Mouse (Mus musculus) CH12.LX (cell line): ENCODE results near the gene Vps13a. TPM values are rescaled to one million over a fixed set of nuclear protein-coding genes. Genes with fewer than 3 reads are reported as not detected.

Experiments used
- DNase-seq: peaks from one replicate; pipeline ENCODE4 v3.0.0-alpha.2; 2013; ENCODE audit errors: extremely low read depth
- H3K27ac ChIP-seq: 2 replicates; pipeline ENCODE4 v1.5.1; 2012; ENCODE audit warnings: low read depth, mild to moderate bottlenecking, control low read depth, moderate library complexity; ENCODE audit not compliant: insufficient read depth
- H3K27me3 ChIP-seq: replicated peaks from 2 replicates; pipeline ENCODE3; 2012; ENCODE audit warnings: inconsistent platforms
- H3K36me3 ChIP-seq, 2 experiments: replicated peaks in 1 of 2; 2 replicates each; pipeline versions ENCODE3 to v1.6.1; 2012; ENCODE audit warnings: inconsistent platforms in 1 of 2, low read length in 1 of 2, mild to moderate bottlenecking in 1 of 2, mixed read lengths in 1 of 2, moderate library complexity in 1 of 2; ENCODE audit not compliant: control insufficient read depth in 1 of 2, insufficient read depth in 1 of 2
- H3K4me1 ChIP-seq, 2 experiments: 2 replicates each; pipeline ENCODE4 v1.6.1; 2012; ENCODE audit warnings: inconsistent platforms in 1 of 2, moderate library complexity in 1 of 2; ENCODE audit not compliant: insufficient read depth in 2 of 2, control insufficient read depth in 1 of 2
- H3K4me2 ChIP-seq: 2 replicates; pipeline ENCODE4 v1.6.1; 2012; ENCODE audit warnings: low read depth, mild to moderate bottlenecking, control low read depth; ENCODE audit not compliant: poor library complexity, insufficient read depth, severe bottlenecking
- H3K4me3 ChIP-seq, 3 experiments: fragments of 150-350 bp in 1 of 3; sonication (generic) in 1 of 3; replicated peaks in 1 of 3; 2 replicates each; pipeline versions ENCODE3 to v1.5.1; 2011 to 2012; ENCODE audit warnings: low read depth in 2 of 3, low read length in 2 of 3, mild to moderate bottlenecking in 2 of 3, moderate library complexity in 2 of 3, control low read depth in 1 of 3, improper control_type of control experiment in 1 of 3, inconsistent platforms in 1 of 3, mixed read lengths in 1 of 3; ENCODE audit not compliant: poor library complexity in 1 of 3
- H3K79me2 ChIP-seq: replicated peaks from 2 replicates; pipeline ENCODE4 v1.6.1; 2012; ENCODE audit warnings: mild to moderate bottlenecking, moderate library complexity; ENCODE audit not compliant: control insufficient read depth, poor library complexity, insufficient read depth, severe bottlenecking; ENCODE audit errors: extremely low read depth
- H3K9ac ChIP-seq: 2 replicates; pipeline ENCODE4 v1.6.1; 2012; ENCODE audit warnings: low read depth, mild to moderate bottlenecking, control low read depth, moderate library complexity; ENCODE audit not compliant: insufficient read depth
- H3K9me3 ChIP-seq: replicated peaks from 2 replicates; pipeline ENCODE3; 2012; ENCODE audit warnings: low read length, inconsistent platforms, mixed read lengths
- GABPA ChIP-seq: IDR thresholded peaks from 2 replicates; pipeline ENCODE4 v1.6.1; 2012; ENCODE audit warnings: low read depth, low read length, improper control_type of control experiment, inconsistent platforms; ENCODE audit not compliant: insufficient replicate concordance
- IRF4 ChIP-seq: IDR thresholded peaks from 2 replicates; pipeline ENCODE4 v1.6.1; 2014; ENCODE audit warnings: low read depth, mild to moderate bottlenecking, inconsistent platforms, low read length, improper control_type of control experiment
- JUN ChIP-seq: IDR thresholded peaks from 2 replicates; pipeline ENCODE4 v1.6.1; 2011; ENCODE audit warnings: low read depth, mild to moderate bottlenecking, low read length, improper control_type of control experiment, moderate library complexity; ENCODE audit not compliant: insufficient read depth
- JUND ChIP-seq: conservative IDR thresholded peaks from 2 replicates; pipeline ENCODE4 v1.6.1; 2011; ENCODE audit warnings: low read depth, low read length, improper control_type of control experiment
- PAX5 ChIP-seq: IDR thresholded peaks from 2 replicates; pipeline ENCODE4 v1.6.1; 2012; ENCODE audit warnings: low read length, inconsistent platforms, mixed read lengths
- RCOR1 ChIP-seq: conservative IDR thresholded peaks from 2 replicates; pipeline ENCODE4 v1.6.1; 2012; ENCODE audit warnings: low read depth, mild to moderate bottlenecking, inconsistent platforms, low read length, improper control_type of control experiment
- UBTF ChIP-seq: IDR thresholded peaks from 2 replicates; pipeline ENCODE4 v1.6.1; 2012; ENCODE audit warnings: low read depth, mild to moderate bottlenecking, inconsistent platforms, low read length, improper control_type of control experiment, moderate library complexity
- USF1 ChIP-seq: IDR thresholded peaks from 2 replicates; pipeline ENCODE4 v1.6.1; 2014; ENCODE audit warnings: low read depth, mild to moderate bottlenecking, inconsistent platforms, low read length, improper control_type of control experiment
- ZMIZ1 ChIP-seq: IDR thresholded peaks from 2 replicates; pipeline ENCODE4 v1.6.1; 2012; ENCODE audit warnings: low read depth, mild to moderate bottlenecking, inconsistent platforms, low read length, improper control_type of control experiment
- dilution Hi-C: fragments of 300-500 bp; cut with MboI; formaldehyde crosslinking; loops from 2 replicates; pipeline ENCODE4 v1.14.3; 2020; ENCODE audit warnings: low sequenced_read_pairs; ENCODE audit not compliant: extremely low pct_unique_long_range_greater_than_20kb, extremely low pct_ligation_motif_present
- in situ Hi-C: fragments of 300-500 bp; cut with MboI; formaldehyde crosslinking; loops from 3 replicates; pipeline ENCODE4 v1.14.3; 2019; ENCODE audit warnings: low sequenced_read_pairs, low pct_ligation_motif_present, low pct_unique_long_range_greater_than_20kb, mixed read lengths
- polyA plus RNA-seq: library from polyadenylated mRNA; unstranded; fragments of >175 nt; gene quantifications from 2 replicates; pipeline ENCODE4 v1.2.1, GENCODE M21; 2012; ENCODE audit warnings: low read depth; ENCODE audit not compliant: insufficient read length
- total RNA-seq, 2 experiments: library from RNA; depleted of rRNA; stranded (reverse); fragments of 300-350 nt in 1 of 2; fragments of >200 nt in 1 of 2; gene quantifications; 2 replicates each; pipeline ENCODE4 v1.2.3; 2012 to 2014

Vps13a gene
- total and polyA plus RNA-seq, 3 experiments, result 32.5 to 36.7 (median 35.9) TPM

GRCm38 (mm10) chr19:16825228-16825627 lies 44.5 kb upstream of the Vps13a start:
- Histone ChIP-seq H3K79me2 (no peaks in the 10 kb centered on the region), H3K4me3 (no peak overlapping the region), H3K9ac (no peak overlapping the region), H3K36me3 (no peaks in the 10 kb centered on the region), H3K27me3 (no peaks in the 10 kb centered on the region), H3K4me2 (no peak overlapping the region)
- DNase-seq, result no peak
- in situ Hi-C loops, result no loop called here
- dilution Hi-C loops, result no loop called here
- TF ChIP-seq ZMIZ1 (no peak), JUN (no peak), JUND (no peak), UBTF (no peak), PAX5 (no peak)
- TF ChIP-seq, all 38 proteins: peak for 0
- H3K4me1 ChIP-seq, result peaks cover 0 to 11% of the 10 kb centered on the region in 2 experiments; a peak in 2 of 4 replicates
- H3K9me3 ChIP-seq, result no peaks in the 10 kb centered on the region
- no peak overlapping the region for H3K27ac ChIP-seq

GRCm38 (mm10) chr19:16814848-16815247 lies 34.1 kb upstream of the Vps13a start:
- Histone ChIP-seq H3K9ac (no peak overlapping the region), H3K27ac (no peak overlapping the region), H3K4me1 (no peaks in the 10 kb centered on the region), H3K4me3 (no peak overlapping the region), H3K79me2 (no peaks in the 10 kb centered on the region), H3K27me3 (no peaks in the 10 kb centered on the region), H3K36me3 (no peaks in the 10 kb centered on the region), H3K9me3 (no peaks in the 10 kb centered on the region), H3K4me2 (no peak overlapping the region)
- no peak for DNase-seq
- in situ Hi-C loops, result loop anchor here (25.0 kb wide), 1 partner anchor 222 kb away; no protein-coding TSS in a partner anchor
- TF ChIP-seq IRF4 (no peak), RCOR1 (no peak), USF1 (no peak)
- dilution Hi-C loops, result no loop called here

GRCm38 (mm10) chr19:16813306-16813705 lies 32.6 kb upstream of the Vps13a start:
- no peaks in the 10 kb centered on the region for H3K36me3 ChIP-seq
- no peak for DNase-seq
- no peak overlapping the region for H3K27ac ChIP-seq
- no peaks in the 10 kb centered on the region for H3K4me1 ChIP-seq
- TF ChIP-seq GABPA (no peak), RCOR1 (no peak)
- H3K9me3 ChIP-seq, result no peaks in the 10 kb centered on the region
- no peaks in the 10 kb centered on the region for H3K27me3 ChIP-seq
- dilution Hi-C loops (no loop called here), in situ Hi-C loops (loop anchor here (25.0 kb wide), 1 partner anchor 224 kb away; no protein-coding TSS in a partner anchor)
- no peak overlapping the region for H3K4me3 ChIP-seq
- H3K79me2 ChIP-seq, result no peaks in the 10 kb centered on the region
- H3K9ac ChIP-seq, result no peak overlapping the region
- H3K4me2 ChIP-seq, result no peak overlapping the region
